Mouse (Mus musculus): Measurements from ENCODE around the gene Tmem176b. TPM values are rescaled to one million over a fixed set of nuclear protein-coding genes. Genes with fewer than 3 reads are reported as not detected.

Gene Tmem176b
- polyA plus RNA-seq, 2 experiments from 2014 or later, result 17.3 to 22.7 TPM

GRCm38 (mm10) chr6:48787867-48788266 is 53.4 kb downstream of the Tmem176b start:
- ATAC-seq, result peak; percentile 71

DNA sequence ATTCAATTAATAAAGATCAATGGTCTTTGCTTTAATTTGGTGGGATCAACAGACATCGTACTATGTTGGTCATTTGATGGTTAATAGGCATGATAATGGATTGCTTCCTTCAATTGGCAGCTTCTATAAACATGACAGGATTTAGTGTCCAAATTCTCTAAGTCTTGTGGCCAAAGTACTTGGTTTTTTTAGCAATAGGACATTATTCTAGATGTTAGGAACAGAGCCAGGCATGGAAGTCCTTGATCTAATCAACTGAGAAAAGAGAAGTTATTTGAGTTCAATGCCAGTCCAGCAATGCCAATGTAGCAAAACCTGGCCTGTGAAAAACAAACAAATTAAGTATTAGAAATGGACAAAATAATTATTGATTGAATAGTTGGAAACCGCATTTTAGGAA is 55.7 kb downstream of the Tmem176b start:
- ATAC-seq, result no peak

- no peak for ATAC-seq
Observed at GRCm38 (mm10) chr6:48785189-48785588, 56.1 kb downstream of the Tmem176b start.

DNA sequence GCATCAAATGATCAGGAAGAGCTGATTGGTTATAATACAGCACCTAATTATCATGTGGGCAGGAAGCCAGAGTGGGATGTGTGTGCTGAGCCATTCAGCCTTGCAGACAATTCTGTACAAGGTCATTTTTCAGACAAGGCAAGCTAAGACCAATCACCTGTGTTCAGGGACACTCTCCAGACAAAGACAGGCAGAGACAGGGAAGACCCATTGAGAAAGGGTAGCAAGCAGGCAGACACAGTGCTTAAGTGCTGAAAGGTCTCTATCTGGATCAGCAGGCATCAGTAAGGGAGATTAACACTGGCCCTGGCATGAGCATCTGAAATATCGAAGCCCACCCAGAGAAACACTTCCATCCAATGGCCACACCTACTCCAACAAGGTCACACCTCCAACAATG is 56.9 kb downstream of the Tmem176b start:
- ATAC-seq, result no peak

Other genes starting within 250 kb of the Tmem176b start
- 1 to 10 TPM in 1 of 2 experiments, under 1 TPM in 1; 1.00 to 1.9 TPM for gene Repin1, start 247.6 kb downstream of the Tmem176b start, polyA plus RNA-seq (2017; shearing (Covaris generic))
- gene Gm44965, start 247.6 kb downstream of the Tmem176b start, polyA plus RNA-seq (2017; shearing (Covaris generic)), result not detected
- 10 to 100 TPM in 1 of 2 experiments, 1 to 10 TPM in 1; 5.8 to 10.0 TPM for gene Zfp775, start 239.4 kb downstream of the Tmem176b start, polyA plus RNA-seq (2017; shearing (Covaris generic))
- gene AI854703, start 214.7 kb downstream of the Tmem176b start, polyA plus RNA-seq (2017; shearing (Covaris generic)), result 1 to 10 TPM; 2.7 to 5.2 TPM
- 100 to 1,000 TPM; 149 to 213 TPM for gene Gimap8, start 194.3 kb downstream of the Tmem176b start, polyA plus RNA-seq (2017; shearing (Covaris generic))
- 100 to 1,000 TPM; 302 to 342 TPM for gene Gimap9, start 165.4 kb downstream of the Tmem176b start, polyA plus RNA-seq (2017; shearing (Covaris generic))
- 1,000 to 10,000 TPM; 1,771 to 1,850 TPM for gene Gimap4, start 156.9 kb downstream of the Tmem176b start, polyA plus RNA-seq (2017; shearing (Covaris generic))
- gene Gimap6, start 133.3 kb downstream of the Tmem176b start, polyA plus RNA-seq (2017; shearing (Covaris generic)), result 1,000 to 10,000 TPM; 1,247 to 1,551 TPM
- 10 to 100 TPM; 62.5 to 69.5 TPM for gene Gm28053, start 122.9 kb downstream of the Tmem176b start, polyA plus RNA-seq (2017; shearing (Covaris generic))
- gene Gimap7, start 122.9 kb downstream of the Tmem176b start, polyA plus RNA-seq (2017; shearing (Covaris generic)), result 100 to 1,000 TPM; 600 to 617 TPM
- 100 to 1,000 TPM; 342 to 402 TPM for gene Gimap1, start 102.4 kb downstream of the Tmem176b start, polyA plus RNA-seq (2017; shearing (Covaris generic))
- 100 to 1,000 TPM; 196 to 256 TPM for gene Gimap5, start 95.3 kb downstream of the Tmem176b start, polyA plus RNA-seq (2017; shearing (Covaris generic))
- 1,000 to 10,000 TPM; 1,659 to 2,511 TPM for gene Gimap3, start 70.6 kb downstream of the Tmem176b start, polyA plus RNA-seq (2017; shearing (Covaris generic))
- gene Tmem176a, start 577 bp downstream of the Tmem176b start, polyA plus RNA-seq (2017; shearing (Covaris generic)), result 10 to 100 TPM; 14.0 to 16.7 TPM
- under 1 TPM; 0.13 to 0.30 TPM for gene Aoc1, start 31.4 kb upstream of the Tmem176b start, polyA plus RNA-seq (2017; shearing (Covaris generic))
- not detected for gene 1600015I10Rik, start 88.4 kb upstream of the Tmem176b start, polyA plus RNA-seq (2017; shearing (Covaris generic))
- not detected for gene Doxl2, start 133.5 kb upstream of the Tmem176b start, polyA plus RNA-seq (2017; shearing (Covaris generic))
- gene Svs1, start 145.4 kb upstream of the Tmem176b start, polyA plus RNA-seq (2017; shearing (Covaris generic)), result not detected
- gene Gpnmb, start 195.1 kb upstream of the Tmem176b start, polyA plus RNA-seq (2017; shearing (Covaris generic)), result 1 to 10 TPM; 2.0 to 2.4 TPM
- gene Malsu1, start 232.3 kb upstream of the Tmem176b start, polyA plus RNA-seq (2017; shearing (Covaris generic)), result 10 to 100 TPM; 22.2 to 42.4 TPM